Mouse (Mus musculus) heart, adult 2 months (tissue): ENCODE results near the gene Hacd3. TPM values are rescaled to one million over a fixed set of nuclear protein-coding genes. Genes with fewer than 3 reads are reported as not detected.

ENCODE experiments used
- DNase-seq, 2 experiments: peaks; one replicate each; pipeline ENCODE4 v3.0.0; 2021
- H3K27ac ChIP-seq: fragments of 200-600 bp; 2 replicates; pipeline ENCODE4 v1.8.1; 2022
- H3K27me3 ChIP-seq: fragments of 200-500 bp; 2 replicates; pipeline ENCODE4 v1.6.1; 2012; ENCODE audit warnings: mild to moderate bottlenecking, low read length, inconsistent platforms, mixed read lengths; ENCODE audit not compliant: control insufficient read depth, insufficient read depth
- H3K36me3 ChIP-seq: fragments of 200-500 bp; 2 replicates; pipeline ENCODE4 v1.6.1; 2012; ENCODE audit warnings: low read length, inconsistent platforms; ENCODE audit not compliant: control insufficient read depth, insufficient read depth
- H3K4me1 ChIP-seq: fragments of 200-500 bp; 2 replicates; pipeline ENCODE4 v1.6.1; 2011; ENCODE audit warnings: low read length; ENCODE audit not compliant: control insufficient read depth, insufficient read depth
- H3K4me3 ChIP-seq: fragments of 200-600 bp; 2 replicates; pipeline ENCODE4 v1.8.1; 2022
- H3K79me2 ChIP-seq: fragments of 200-500 bp; replicated peaks from 2 replicates; pipeline ENCODE4 v1.6.1; 2012; ENCODE audit warnings: mild to moderate bottlenecking, inconsistent platforms, low read length, moderate library complexity, mixed read lengths; ENCODE audit not compliant: control insufficient read depth, insufficient read depth
- H3K9ac ChIP-seq: fragments of 200-500 bp; 2 replicates; pipeline ENCODE4 v1.6.1; 2012; ENCODE audit warnings: low read depth, mild to moderate bottlenecking, control low read depth, inconsistent platforms, low read length, mixed read lengths
- CTCF ChIP-seq: fragments of 200-600 bp; IDR thresholded peaks from 2 replicates; pipeline ENCODE4 v1.8.1; 2022; ENCODE audit warnings: antibody characterized with exemption, mild to moderate bottlenecking, moderate library complexity
- EP300 ChIP-seq: fragments of 200-500 bp; IDR thresholded peaks from 2 replicates; pipeline ENCODE4 v1.6.1; 2011; ENCODE audit warnings: low read depth, low read length, control low read depth; ENCODE audit not compliant: insufficient read depth
- POLR2A ChIP-seq: fragments of 200-500 bp; IDR thresholded peaks from 2 replicates; pipeline ENCODE4 v1.6.1; 2011; ENCODE audit warnings: mild to moderate bottlenecking, low read depth, low read length, control low read depth; ENCODE audit not compliant: insufficient read depth
- WGBS: fragments of 180-500 bp; shearing (Covaris S2); methylation state at CpG from one replicate; pipeline ENCODE4 v1.1.7; 2018; 5-methylcytosine and 5-hydroxymethylcytosine counted together
- intact Hi-C: fragments of 180-260 bp; cut with DNase I; formaldehyde crosslinking; loops from one replicate; pipeline ENCODE4 v1.15.1; 2025
- polyA plus RNA-seq: library from polyadenylated mRNA; depleted of rRNA; stranded (reverse); fragments of >200 nt; gene quantifications from 2 replicates; pipeline ENCODE4 v1.2.3, GENCODE M21; 2012
- total RNA-seq, 2 experiments: library from RNA; stranded (reverse); gene quantifications; 2 replicates each; pipeline ENCODE4 v1.2.3; 2021

Hacd3 gene
- total and polyA plus RNA-seq, 3 experiments: 11.2 to 18.9 (median 17.6) TPM

- peaks cover 8% of the 10 kb centered on the region for H3K79me2 ChIP-seq
- no peak for DNase-seq
- peaks cover 2% of the 10 kb centered on the region; the same call in 1 of the 2 replicates for H3K36me3 ChIP-seq
- no peak overlapping the region for H3K27ac ChIP-seq
- peaks cover 13% of the 10 kb centered on the region for H3K4me1 ChIP-seq
- no peaks in the 10 kb centered on the region for H3K27me3 ChIP-seq
- TF ChIP-seq CTCF (no peak), EP300 (no peak), POLR2A (no peak)
- intact Hi-C loops: no loop called here
- no peak overlapping the region for H3K4me3 ChIP-seq
- no peak overlapping the region for H3K9ac ChIP-seq
- WGBS: 59% methylated on average over 3 of the region's 3 CpGs
Observed at GRCm38 (mm10) chr9:65019146-65019545, 2.3 kb downstream of the Hacd3 start.

- Histone ChIP-seq H3K4me1 (peaks cover 13% of the 10 kb centered on the region), H3K4me3 (no peak overlapping the region), H3K79me2 (peaks cover 8% of the 10 kb centered on the region), H3K27me3 (no peaks in the 10 kb centered on the region), H3K36me3 (peaks cover 2% of the 10 kb centered on the region; the same call in 1 of the 2 replicates), H3K27ac (no peak overlapping the region), H3K9ac (no peak overlapping the region)
- no peak for TF ChIP-seq EP300
- no peak for TF ChIP-seq CTCF
- no peak for TF ChIP-seq POLR2A
- no peak for DNase-seq
- WGBS: 74% methylated on average over 3 of the region's 3 CpGs
- intact Hi-C loops: no loop called here
Observed at GRCm38 (mm10) chr9:65018588-65019121, 2.8 kb downstream of the Hacd3 start.

GRCm38 (mm10) chr9:65017896-65018295 lies 3.6 kb downstream of the Hacd3 start:
- DNase-seq: no peak
- intact Hi-C loops: no loop called here
- Histone ChIP-seq H3K79me2 (peaks cover 8% of the 10 kb centered on the region), H3K27ac (no peak overlapping the region), H3K4me3 (no peak overlapping the region), H3K4me1 (peaks cover 12% of the 10 kb centered on the region), H3K9ac (no peak overlapping the region), H3K27me3 (no peaks in the 10 kb centered on the region), H3K36me3 (peaks cover 2% of the 10 kb centered on the region; the same call in 1 of the 2 replicates)
- 72% methylated on average over 4 of the region's 4 CpGs for WGBS
- no peak for TF ChIP-seq POLR2A
- no peak for TF ChIP-seq EP300
- TF ChIP-seq CTCF: no peak

- Histone ChIP-seq H3K4me1 (peaks cover 11% of the 10 kb centered on the region), H3K79me2 (peaks cover 8% of the 10 kb centered on the region), H3K36me3 (peaks cover 2% of the 10 kb centered on the region; the same call in 1 of the 2 replicates), H3K9ac (no peak overlapping the region), H3K4me3 (no peak overlapping the region), H3K27ac (no peak overlapping the region), H3K27me3 (no peaks in the 10 kb centered on the region)
- DNase-seq: no peak
- TF ChIP-seq EP300 (no peak), CTCF (no peak)
- WGBS: 81% methylated on average over 16 of the region's 16 CpGs
- intact Hi-C loops: no loop called here
Observed at GRCm38 (mm10) chr9:65016978-65017827, 4.3 kb downstream of the Hacd3 start.

- TF ChIP-seq POLR2A: no peak
- TF ChIP-seq CTCF: no peak
- TF ChIP-seq EP300: no peak
- 83% methylated on average over 4 of the region's 4 CpGs for WGBS
- DNase-seq: no peak
- H3K36me3 ChIP-seq: peaks cover 2% of the 10 kb centered on the region; the same call in 1 of the 2 replicates
- peaks cover 11% of the 10 kb centered on the region for H3K4me1 ChIP-seq
- peaks cover 7% of the 10 kb centered on the region for H3K79me2 ChIP-seq
- no peaks in the 10 kb centered on the region for H3K27me3 ChIP-seq
- intact Hi-C loops: no loop called here
- no peak overlapping the region; the same call in 1 of the 2 replicates for H3K9ac ChIP-seq
- H3K4me3 ChIP-seq: no peak overlapping the region
- H3K27ac ChIP-seq: no peak overlapping the region; the same call in 1 of the 2 replicates
Observed at GRCm38 (mm10) chr9:65016241-65016977, 5.1 kb downstream of the Hacd3 start.
